Mouse (Mus musculus): ENCODE results near the gene Gm49450.
"Not testable (repeated sequence)": the region's sequence is repeated elsewhere in the genome, so short reads cannot be mapped to it uniquely, and the experiment has no call there.

Gene Gm49450

DNA sequence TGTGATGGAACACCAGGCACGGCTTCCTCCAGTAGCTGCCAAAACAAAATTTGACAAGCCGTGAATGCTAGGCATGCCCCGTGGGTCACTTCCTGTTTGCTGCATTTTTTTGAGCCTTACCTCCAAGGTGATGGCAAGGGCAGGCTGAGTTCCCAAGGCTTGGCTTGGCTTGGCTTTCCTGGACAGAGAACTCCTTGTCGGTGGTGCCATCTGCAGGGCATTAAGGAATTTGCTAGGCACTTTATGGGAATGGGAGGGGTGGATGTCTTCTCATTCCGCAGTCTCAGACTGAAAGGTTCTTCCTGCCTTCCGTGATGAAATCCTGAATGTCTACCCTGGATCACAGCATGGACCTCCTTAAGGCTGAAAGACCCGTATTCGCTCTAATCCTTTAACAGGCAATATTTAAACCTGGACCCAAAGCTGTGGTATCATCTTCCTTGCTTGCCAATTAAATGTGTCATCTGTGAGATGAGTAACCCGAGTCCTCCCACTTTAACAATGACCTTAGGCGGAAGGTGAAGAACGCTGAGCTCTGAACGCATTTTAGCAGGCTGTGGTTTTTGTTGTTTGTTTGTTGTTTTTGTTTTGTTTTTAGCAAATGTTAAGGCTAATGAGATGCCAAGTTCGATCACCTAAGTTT lies 24.6 kb downstream of the Gm49450 start:
- in situ Hi-C loops (cut with MseI, MboI): no loop called here

DNA sequence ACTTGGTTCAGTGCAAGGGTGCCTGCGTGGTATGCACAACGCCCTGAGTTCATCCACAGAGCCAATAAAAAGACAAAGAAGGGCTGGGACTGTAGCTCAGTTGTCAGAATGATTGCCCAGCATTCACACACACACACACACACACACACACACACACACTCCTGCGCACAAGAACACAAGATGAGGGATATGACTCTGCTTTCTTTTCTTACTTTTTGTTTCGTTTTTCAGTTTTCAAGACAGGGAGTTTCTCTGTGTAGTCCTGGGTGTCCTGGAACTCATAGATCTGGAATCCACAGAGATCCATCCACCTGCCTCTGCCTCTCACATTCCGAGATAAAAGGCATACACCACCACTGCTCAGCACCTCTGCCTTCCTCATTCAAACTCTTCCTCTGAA lies 25.8 kb downstream of the Gm49450 start:
- in situ Hi-C loops (cut with MseI, MboI): no loop called here

DNA sequence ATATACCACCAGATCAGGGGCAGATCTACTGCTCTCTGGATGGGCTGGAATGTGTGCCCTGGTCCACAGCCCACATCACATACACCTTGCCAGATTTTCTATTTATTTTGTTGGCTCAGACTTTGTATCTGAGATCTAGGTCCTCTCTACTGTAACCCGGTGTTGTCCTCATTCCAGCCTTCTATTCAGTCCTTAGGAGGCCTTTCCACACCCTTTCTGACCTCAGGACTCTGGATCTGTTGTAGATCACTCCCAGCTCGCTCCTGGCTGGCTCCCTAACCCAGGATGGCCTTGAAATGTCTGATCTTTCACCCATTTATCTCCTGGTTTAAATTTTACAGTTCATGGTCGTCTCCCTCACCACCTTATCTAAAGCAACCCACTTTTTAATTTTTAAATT lies 28.7 kb downstream of the Gm49450 start:
- in situ Hi-C loops (cut with MseI, MboI): no loop called here

DNA sequence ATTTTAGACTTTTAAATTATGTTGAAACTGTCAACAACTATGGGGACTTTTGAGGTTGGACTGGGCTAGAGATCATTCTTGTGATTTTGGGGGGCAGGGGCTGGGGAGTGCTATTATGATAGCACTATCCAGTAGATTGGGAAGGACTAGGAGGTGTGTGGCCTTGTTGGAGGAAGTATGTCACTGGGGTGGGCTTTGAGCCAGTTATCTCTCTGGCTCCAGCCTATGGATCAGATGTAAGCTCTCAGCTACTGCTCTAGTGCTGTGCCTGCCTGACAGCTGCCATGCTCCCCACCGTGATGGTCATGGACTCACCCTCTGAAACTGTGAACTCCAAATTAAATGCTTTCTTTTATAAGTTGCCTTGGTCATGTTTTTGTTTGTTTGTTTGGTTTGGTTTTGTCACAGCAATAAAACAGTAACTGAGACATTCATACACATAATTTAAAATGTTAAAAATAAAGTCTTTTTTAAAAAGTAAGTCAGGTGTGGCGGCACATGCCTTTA lies 30.3 kb downstream of the Gm49450 start:
- in situ Hi-C loops (cut with MseI, MboI): no loop called here

DNA sequence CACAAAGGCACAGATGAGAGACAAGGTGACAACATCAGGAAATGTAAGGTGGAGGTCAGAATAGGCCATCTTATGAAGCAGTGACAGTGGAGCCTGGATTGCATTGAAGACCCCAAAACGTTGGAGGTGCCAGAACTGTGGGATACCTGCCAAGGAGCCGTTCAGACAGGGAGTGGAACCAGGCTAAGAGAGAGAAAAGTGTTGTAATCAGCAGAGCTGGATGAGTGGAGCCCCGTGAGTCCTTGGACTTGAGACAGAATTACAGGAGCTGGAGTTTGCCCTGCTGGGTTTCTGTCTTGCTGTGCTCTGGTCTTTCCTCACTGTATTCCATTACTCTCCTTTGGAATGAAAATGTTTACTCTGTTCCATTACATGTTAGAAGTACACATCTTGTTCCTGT lies 30.8 kb downstream of the Gm49450 start:
- in situ Hi-C loops (cut with MseI, MboI): no loop called here

DNA sequence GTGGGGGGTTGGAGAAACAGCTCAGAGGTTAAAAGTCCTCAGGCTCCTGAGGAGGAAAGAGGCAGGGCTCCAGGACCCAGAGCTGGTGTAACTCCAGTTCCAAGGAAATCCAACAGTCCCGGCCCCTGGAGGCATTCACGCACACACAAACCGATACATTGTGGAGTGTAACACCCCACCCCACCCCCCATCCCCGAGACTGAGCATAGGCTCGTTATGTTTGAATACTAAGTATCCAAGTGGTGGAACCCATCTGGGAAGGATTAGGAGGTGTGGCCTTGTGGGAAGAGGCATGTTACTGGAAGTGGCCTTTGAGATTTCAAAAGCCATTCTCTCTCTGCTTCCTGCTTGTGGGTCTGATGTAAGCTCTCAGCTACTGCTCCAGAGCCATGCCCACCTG lies 31.8 kb downstream of the Gm49450 start:
- in situ Hi-C loops (cut with MseI, MboI): no loop called here

DNA sequence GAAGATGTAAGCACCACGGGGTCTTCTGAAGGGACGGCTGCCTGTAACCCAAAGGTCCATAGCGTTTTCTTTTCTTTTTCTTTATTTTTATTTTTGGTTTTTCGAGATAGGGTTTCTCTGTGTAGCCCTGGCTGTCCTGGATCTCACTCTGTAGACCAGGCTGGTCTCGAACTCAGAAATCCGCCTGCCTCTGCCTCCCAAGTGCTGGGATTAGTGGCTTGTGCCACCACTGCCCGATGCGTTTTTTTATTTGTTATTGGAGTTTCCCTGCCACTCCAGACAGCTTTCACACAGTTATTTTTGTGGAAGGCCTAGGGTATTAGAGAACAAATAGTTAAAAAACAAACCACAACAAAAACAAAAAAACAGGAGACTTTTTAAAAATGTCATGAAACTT lies 34.9 kb downstream of the Gm49450 start:
- in situ Hi-C loops (cut with MseI, MboI): not testable (repeated sequence)

DNA sequence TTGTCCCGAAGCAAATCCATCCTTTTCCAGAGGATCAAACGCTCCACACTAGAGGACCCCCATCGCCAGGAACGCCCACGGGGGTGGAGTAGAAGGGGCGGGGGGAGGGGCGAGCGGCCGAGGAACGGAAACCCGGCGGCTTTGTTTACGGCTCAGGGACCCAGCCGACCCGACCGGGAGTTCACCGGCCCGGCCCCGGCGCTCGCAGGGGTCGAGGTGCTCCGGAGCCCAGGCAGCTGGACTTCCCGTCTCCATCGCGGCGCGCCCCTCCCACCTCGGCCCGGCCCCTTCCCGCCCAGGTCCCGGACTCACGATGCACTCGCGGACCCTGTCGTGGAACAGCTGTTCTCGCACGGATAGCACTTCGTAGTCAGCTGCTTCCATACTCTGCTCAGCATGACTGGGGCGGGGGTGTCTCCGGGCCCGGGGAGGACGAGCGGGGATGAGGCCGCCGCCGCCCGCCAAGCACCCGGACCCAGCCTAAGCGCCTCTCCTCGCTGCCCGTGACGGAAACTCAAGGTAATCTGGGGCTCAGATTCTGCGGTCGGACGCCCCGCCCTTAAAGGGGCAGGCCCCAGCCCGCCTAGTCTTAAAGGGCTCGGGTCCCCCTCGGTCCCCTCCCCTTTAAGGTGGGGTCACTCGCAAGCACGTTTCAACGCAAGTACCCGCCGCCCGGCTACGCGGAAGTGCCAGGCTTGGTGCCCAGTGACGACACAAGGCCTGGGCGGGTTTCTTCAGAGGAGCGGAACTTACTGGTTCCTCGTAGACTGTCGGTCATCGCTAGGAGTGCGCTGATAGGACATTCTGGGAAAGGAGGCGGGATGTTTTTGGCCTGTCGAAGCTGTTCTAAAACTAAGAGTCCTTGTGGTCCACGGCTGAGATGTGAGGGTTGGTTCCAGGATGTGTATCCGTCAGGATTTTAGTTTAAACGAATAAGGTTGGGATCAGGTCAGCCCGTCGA lies 35.5 kb downstream of the Gm49450 start, which contains the start of gene Lmbr1l:
Lmbr1l (minus strand) TSS at position 694 of the 961 bp plus-strand sequence.
- in situ Hi-C loops (cut with MseI, MboI): no loop called here

DNA sequence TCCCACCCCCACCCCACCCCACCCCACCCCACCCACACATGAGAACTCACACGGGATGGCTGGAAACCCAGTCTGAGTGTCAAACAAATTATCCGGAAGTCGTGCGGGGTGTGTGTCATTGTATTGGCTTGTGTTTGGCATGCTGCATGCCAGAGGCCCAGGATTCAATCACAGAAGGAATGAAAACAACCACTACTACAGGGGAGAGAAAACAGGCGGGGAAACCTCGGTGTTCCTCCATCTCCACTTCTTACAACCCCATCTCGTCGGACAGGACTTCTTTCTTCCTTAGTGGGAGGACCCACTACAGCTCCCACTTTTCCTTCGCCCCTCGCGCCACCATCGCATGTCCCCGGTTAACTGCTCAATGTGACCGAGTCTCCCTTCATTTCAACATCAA lies 36.3 kb downstream of the Gm49450 start:
- in situ Hi-C loops (cut with MseI, MboI): no loop called here

DNA sequence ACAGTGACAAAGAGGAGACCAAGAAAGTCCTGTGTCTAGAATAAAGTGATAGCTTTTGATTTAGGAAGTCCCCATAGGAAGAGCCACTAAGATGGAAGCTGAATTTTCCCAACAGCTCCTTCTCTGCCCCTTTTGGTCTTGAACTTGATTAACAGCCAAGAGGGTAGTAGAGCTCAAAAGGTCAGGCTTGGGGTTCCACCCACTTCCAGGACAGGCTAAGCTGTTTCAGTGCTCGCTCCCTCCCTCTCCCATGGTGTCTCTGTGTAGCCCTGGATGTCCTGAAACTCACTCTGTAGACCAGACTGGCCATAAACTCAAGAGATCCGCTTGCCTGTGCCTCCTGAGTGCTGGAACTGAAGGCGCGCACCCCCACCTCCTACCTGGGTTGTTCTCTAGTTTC lies 37.3 kb downstream of the Gm49450 start:
- in situ Hi-C loops (cut with MseI, MboI): no loop called here

DNA sequence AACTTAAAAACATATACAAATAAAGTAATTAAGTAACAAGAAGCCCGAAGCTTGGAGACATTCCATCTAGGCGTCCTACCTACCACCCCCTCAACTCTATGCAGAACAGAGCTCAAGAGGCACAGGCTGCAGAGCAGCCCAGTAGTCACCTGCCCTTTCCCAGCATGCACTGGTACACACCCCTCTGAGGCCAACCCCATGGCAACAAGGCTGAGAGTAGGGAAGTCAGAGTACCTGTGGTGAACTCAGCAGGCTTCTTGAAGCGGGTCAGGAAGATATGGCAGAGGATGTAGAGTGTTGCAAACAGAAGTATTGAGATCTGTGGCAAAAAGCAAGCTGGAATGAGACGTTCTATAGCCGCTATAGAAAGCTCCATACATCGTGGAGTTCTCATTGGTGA lies 38.4 kb downstream of the Gm49450 start:
- in situ Hi-C loops (cut with MseI, MboI): no loop called here

DNA sequence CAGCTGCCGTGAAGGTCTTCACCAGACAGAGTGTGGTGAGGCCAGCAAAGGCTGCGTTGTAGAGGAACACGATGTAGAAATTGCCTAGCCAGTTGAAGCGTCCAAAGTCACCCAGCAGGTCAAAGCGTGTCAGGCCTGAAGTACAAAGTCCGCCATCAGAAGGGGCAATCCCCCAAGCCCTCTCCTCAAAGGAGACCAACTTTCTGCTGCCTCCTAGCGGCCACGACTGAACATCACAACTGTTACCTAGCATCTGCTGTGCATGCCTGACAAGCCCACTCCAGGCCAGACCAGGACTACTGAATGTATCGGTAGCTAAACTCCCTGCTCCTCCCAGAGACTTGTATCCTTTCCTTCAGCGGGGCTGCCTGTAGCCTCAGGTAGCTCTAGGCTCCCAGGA lies 48.7 kb downstream of the Gm49450 start:
- in situ Hi-C loops (cut with MseI, MboI): no loop called here

DNA sequence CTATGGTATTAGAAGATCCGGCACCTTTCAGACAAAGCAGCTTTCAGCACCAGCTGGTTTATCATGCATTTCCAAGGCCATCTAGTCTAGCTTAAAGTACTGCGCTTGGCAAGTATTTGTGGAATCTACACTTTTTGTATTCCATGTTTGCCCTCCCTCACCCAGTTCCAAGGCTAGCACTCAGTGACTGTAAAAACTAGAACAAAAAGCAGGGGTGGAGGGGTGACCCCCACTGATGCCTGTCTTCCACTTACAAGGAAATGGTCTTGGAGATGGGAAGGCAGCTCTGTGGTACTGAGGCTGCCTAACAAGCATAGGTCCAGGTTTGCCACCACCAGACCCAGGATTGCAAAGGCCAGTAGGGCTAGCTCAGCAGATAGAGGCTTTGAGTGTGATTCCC lies 50.8 kb downstream of the Gm49450 start:
- in situ Hi-C loops (cut with MseI, MboI): no loop called here

DNA sequence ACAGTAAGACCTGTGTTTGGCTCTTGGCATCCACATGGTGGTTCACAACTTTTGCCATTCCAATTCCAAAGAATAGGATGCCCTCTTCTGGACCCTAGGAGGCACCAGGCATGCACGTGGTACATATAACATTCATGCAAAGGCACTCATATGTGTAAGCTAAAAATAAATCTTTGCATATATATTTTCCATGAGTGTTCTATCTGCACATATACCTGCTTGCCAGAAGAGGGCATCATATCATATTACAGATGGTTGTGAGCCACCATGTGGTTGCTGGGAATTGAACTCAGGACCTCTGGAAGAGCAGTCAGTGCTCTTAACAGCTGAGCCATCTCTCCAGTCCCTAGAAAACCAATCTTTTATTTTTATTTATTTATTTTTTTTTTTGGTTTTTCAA lies 51.8 kb downstream of the Gm49450 start:
- in situ Hi-C loops (cut with MseI, MboI): no loop called here

DNA sequence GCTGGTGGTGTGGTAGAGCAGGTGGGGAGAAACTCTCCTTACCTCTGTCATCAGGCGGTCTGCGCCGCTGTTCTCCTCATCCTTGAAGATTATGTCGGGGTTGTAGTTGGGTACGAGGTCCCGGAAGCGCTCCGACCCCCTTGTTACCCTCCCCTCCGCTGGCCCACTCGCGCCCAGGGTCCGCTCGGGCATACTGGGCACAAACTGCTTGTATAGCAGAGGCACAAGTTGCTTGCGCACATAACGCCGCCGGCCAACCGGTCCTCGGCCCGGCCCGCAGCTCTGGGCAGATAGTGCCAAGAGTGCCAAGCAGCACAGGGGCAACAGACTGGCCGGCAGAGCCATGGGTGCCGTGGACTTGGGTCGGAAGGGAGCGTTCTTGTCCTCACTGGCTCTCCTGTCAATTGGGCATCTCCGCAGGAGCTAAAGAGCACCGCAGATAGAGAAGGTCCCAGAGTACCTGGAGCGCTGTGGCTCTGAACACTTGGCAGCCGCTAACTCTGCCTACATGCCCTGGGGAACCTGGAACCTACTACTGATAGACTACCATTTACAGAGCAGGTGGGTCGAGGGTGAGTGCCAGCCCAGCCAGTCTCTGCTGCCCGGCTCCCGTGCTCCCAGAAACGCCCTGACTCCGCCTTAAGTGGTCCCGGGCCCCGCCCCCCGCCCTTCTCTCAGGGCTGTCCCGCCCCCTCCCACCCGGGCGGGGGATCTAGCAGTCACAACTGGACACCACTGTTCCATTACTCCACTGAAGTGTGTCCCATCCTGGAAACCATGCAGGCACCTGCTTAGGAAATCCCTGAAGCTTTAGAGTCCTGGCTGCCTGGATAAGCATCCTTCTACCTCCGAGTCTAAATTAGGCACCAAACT lies 55.2 kb downstream of the Gm49450 start, which contains the start of gene Dhh:
Dhh (minus strand) TSS at position 613 of the 873 bp plus-strand sequence.
- in situ Hi-C loops (cut with MseI, MboI): no loop called here

DNA sequence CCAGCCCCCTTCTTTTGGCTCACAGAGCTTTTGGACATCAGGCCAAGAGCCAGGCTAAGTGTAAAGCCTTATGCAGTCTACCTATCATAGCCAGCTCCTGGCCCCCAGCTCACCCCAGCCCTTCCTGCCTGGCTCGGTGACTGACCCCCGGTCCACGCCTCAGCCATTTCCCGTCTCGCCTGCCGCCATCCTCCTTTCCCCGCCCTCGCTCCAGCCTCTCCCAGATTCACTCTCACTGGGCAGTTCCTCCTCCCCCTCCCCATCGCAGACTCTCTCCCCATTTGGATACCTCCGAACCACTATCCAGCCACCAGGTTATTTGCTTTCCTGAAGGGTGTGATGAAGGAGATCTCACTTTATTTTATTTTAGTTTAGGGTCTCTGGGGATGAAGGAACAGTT lies 55.9 kb downstream of the Gm49450 start:
- in situ Hi-C loops (cut with MseI, MboI): no loop called here

DNA sequence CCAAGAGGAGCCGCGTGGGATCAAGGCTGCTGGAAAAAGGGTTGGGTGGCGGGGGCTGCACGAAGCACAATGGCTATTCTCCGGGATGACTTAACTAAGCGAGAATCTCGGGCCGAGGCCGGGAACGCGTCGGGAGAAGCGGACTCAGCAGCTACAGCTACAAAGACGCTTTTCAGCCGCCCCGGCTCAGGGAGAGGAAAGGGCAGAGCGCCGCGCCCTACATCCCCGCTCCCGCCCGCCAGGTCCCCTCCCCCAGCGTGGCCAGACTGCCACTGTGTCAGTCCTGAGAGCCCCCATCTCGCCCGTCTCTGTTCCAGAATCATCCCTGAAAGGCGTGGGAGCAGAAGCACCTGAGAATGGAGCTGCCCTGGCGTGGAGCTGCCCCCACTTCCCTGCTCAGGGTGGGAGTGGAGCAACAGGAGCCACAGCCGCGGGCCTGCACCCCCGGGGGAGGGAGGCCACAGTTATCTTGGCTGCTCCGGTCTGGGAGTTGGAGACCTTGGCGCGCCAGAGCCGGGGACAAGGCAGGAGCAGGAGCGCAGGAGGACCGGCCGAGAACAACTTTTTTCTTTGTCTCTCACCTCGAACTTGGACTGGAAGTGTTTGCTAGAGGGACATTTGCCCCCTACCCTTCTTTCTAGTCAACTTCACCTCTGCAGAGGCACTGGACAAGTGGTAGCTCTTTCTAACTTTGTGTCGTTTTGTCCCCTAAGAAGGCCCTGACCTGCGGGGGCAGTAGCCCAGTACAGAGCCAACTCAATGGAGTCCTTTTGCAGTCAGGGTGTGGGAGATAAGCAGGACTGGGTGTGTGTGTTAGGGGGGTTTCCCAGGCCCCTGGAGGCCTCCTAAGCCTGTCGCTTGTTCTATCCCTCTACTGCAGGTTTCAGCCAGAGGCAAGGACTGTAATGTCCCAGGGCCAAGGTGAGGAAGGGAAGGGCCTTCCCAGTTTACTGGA lies 57.4 kb downstream of the Gm49450 start:
- in situ Hi-C loops (cut with MseI, MboI): no loop called here

DNA sequence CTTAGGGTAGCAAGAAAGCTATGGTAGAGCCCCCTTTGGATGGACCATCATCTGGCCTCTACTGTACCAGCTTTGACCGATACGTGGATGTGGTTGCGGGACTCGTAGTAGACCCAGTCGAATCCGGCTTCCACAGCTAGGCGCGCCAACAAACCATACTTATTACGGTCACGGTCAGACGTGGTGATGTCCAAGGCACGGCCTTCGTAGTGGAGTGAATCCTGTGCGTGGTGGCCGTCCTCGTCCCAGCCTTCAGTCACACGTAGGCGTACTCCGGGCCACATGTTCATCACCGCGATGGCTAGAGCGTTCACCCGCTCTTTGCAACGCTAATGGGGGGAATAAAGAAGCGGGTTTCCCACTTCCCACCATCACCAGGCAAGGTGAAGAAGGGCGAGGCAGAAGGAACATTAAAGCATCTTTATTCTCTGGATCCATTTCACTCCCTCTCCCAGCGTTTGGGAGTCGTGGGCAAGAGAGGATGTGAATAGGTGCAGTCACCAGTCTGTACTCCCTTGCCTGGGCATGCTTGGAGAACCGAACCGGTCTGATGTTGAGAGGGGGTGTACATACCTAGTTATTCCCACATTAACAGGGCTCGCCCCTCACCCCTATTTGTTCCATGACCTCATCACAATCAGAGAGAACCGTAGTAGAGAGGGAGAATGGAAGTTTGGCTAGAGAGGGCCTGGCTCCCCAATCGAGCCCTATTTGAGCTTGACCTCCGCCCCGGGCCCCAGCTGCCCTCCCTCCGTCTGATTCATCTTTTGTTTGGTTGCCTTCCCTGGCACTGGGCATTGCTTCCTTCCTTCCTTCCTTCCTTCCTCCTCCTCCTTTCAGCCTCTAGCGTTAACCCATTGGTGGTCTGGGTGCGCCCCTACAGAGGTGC lies 58.4 kb downstream of the Gm49450 start:
- in situ Hi-C loops (cut with MseI, MboI): no loop called here

DNA sequence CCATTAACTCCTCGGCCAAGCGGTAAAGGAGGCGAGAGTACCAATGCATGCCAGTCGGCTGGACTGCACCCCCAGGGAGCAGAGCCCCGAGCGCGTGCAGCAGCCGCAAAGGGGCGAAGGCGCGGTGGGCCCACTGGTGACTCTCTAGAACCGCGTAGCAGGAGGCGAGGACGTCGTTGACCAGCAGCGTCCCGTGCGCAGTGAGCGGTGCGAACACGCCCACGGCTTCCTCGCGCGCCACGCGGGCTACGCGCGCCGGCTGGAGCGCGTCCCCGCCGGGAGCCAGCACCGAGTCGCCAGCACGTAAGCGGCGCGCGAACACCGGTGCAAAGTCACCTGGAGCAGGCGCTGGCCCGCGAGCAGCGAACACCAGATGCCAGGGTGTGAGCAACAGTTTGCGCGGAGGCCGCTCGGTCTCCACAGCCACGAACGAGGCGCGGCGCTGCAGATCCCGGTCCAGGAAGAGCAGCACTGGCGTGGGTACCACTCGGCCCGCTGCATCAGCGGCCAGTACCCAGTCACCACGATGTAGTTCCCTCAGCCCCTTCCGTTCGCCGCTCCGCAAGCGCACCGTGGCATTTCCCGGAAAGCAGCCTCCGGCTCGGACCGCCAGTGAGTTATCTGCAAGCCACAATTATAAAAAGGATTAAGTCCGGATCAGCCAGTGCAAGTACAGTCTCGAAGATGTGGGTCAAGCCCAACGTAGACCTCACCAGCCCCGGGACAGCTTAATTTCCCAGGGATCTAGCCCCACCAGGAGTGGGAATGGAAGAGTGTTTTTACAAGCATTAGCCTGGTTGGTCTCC lies 59.2 kb downstream of the Gm49450 start, which contains the start of gene Rhebl1:
Rhebl1 (minus strand) TSS at position 601 of the 806 bp plus-strand sequence.
- in situ Hi-C loops (cut with MseI, MboI): no loop called here

Measured in mouse trophoblast stem cell (cell line).